8 mouse cellular contexts compared by ENCODE assay signal in the genomic region with DNA sequence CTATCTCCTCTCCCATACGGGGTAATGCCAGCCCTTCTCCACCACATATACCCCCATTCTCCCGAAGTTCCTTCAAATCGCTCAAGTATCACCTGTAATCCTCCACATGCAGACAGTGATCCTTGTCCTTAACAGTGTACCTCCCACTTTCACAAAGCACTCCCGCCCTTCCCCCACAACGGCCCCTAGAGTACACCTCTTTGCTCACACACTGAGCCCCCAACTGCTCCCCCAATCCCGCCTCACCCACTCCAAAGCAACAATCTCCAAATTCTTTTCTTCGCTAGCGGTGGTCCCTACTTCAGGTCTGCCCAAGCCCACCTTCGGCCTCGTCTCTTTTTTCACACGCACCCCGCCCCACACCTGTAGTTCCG. TPM values are rescaled to one million over a fixed set of nuclear protein-coding genes. Genes with fewer than 3 reads are reported as not detected.
DNase-seq lines count a peak whose midpoint lies in the region; ATAC-seq and TF ChIP-seq lines count a peak whose summit lies in the region.

No protein-coding gene starts in this region.

- H3K27ac ChIP-seq in lung, embryonic 16.5 days (ENCODE audit: low read length), result peak overlapping the region; percentile 81; the same call in 1 of the 2 replicates
- peak overlapping the region; percentile 93 for H3K27ac ChIP-seq in forebrain, embryonic 10.5 days
- H3K27ac ChIP-seq in limb, embryonic 10.5 days, result peak overlapping the region; percentile 63
- no peak overlapping the region for H3K27ac ChIP-seq in olfactory bulb, adult 2 months (ENCODE audit: insufficient read depth, low read depth, low read length)

- no peaks in the 10 kb centered on the region for H3K27me3 ChIP-seq in lung, embryonic 16.5 days (ENCODE audit: control insufficient read depth, insufficient read depth, low read depth, low read length)
- no peaks in the 10 kb centered on the region for H3K27me3 ChIP-seq in forebrain, embryonic 10.5 days (ENCODE audit: poor library complexity, severe bottlenecking)
- no peaks in the 10 kb centered on the region for H3K27me3 ChIP-seq in limb, embryonic 10.5 days (ENCODE audit: low read depth, poor library complexity, severe bottlenecking)

- H3K4me2 ChIP-seq in lung, embryonic 16.5 days (ENCODE audit: low read depth, low read length), result peak overlapping the region; percentile 59

- ATAC-seq in lung, embryonic 16.5 days (ENCODE audit: low read depth), result peak; percentile 1; the same call in 1 of the 2 replicates
- ATAC-seq in megakaryocyte progenitor cell, adult 5-6 weeks (replicated peaks; ENCODE audit: poor library complexity), result no peak

- no peaks in the 10 kb centered on the region for H3K36me3 ChIP-seq in lung, embryonic 16.5 days (ENCODE audit: control insufficient read depth, insufficient read depth, low read length)
- no peaks in the 10 kb centered on the region for H3K36me3 ChIP-seq in forebrain, embryonic 10.5 days (replicated peaks)
- H3K36me3 ChIP-seq in limb, embryonic 10.5 days, result no peaks in the 10 kb centered on the region

- H3K9me3 ChIP-seq in lung, embryonic 16.5 days (ENCODE audit: control insufficient read depth, low read length), result no peaks in the 10 kb centered on the region
- H3K9me3 ChIP-seq in forebrain, embryonic 10.5 days, result no peaks in the 10 kb centered on the region
- no peaks in the 10 kb centered on the region for H3K9me3 ChIP-seq in limb, embryonic 10.5 days (replicated peaks)

- intact Hi-C loops in left cerebral cortex, postnatal 36 days (cut with DNase I), result loop anchor here (5.0 kb wide), 1 partner anchor 377 kb away; no protein-coding TSS in a partner anchor

- H3K4me3 ChIP-seq in lung, embryonic 16.5 days (ENCODE audit: low read length), result peak overlapping the region; percentile 70
- peak overlapping the region; percentile 64 for H3K4me3 ChIP-seq in forebrain, embryonic 10.5 days
- peak overlapping the region; percentile 58 for H3K4me3 ChIP-seq in limb, embryonic 10.5 days
- H3K4me3 ChIP-seq in olfactory bulb, adult 2 months (ENCODE audit: insufficient read depth, low read depth, low read length), result peak overlapping the region; percentile 56

- peaks cover 18% of the 10 kb centered on the region for H3K4me1 ChIP-seq in lung, embryonic 16.5 days (replicated peaks; ENCODE audit: control insufficient read depth, insufficient read depth, low read length)
- H3K4me1 ChIP-seq in forebrain, embryonic 10.5 days, result peaks cover 65% of the 10 kb centered on the region
- peaks cover 30% of the 10 kb centered on the region for H3K4me1 ChIP-seq in limb, embryonic 10.5 days
- peaks cover 19% of the 10 kb centered on the region for H3K4me1 ChIP-seq in olfactory bulb, adult 2 months (ENCODE audit: control insufficient read depth, insufficient read depth, low read length)

- peak overlapping the region; percentile 36 for H3K9ac ChIP-seq in lung, embryonic 16.5 days (ENCODE audit: low read length)

- no peak for DNase-seq in lung, postnatal 4 days
- no peak for DNase-seq in forebrain, embryonic 10.5 days (ENCODE audit: extremely low spot score, low spot score)
- no peak for DNase-seq in limb, embryonic 10.5 days (ENCODE audit: low spot score)
- no peak for DNase-seq in left cerebral cortex, postnatal 36 days (ENCODE audit: low spot score in 2 of 2)
- no peak for DNase-seq in MN1 (ENCODE audit: low spot score)

- TF ChIP-seq POLR2A in olfactory bulb, adult 2 months (IDR thresholded peaks at IDR 0.05; ENCODE audit: insufficient read depth, low read depth, low read length), result no peak

- no peak for TF ChIP-seq CTCF in olfactory bulb, adult 2 months (IDR thresholded peaks at IDR 0.05; ENCODE audit: insufficient read depth, low read depth, low read length)

- WGBS in lung, embryonic 16.5 days, result 4% methylated on average over 13 of the region's 13 CpGs
- WGBS in forebrain, embryonic 10.5 days, result 6% methylated on average over 13 of the region's 13 CpGs
- WGBS in limb, embryonic 10.5 days, result 7% methylated on average over 13 of the region's 13 CpGs
- WGBS in olfactory bulb, adult 2 months, result 4% methylated on average over 13 of the region's 13 CpGs

RNA-seq across cellular contexts. Expression of gene Fam214b, which starts 0.7 kb away (rescaled TPM):
- 9.6 and 11.7 TPM in 2 replicates for polyA plus RNA-seq in lung, embryonic 16.5 days (2015; fragmentation: Nextera tagmentation; extraction: Ambion mirVana)
- 19.8 and 20.3 TPM in 2 replicates for polyA plus RNA-seq in forebrain, embryonic 10.5 days (2016; fragmentation: Nextera tagmentation; extraction: Ambion mirVana)
- polyA plus RNA-seq in limb, embryonic 10.5 days (2016; fragmentation: Nextera tagmentation; extraction: Ambion mirVana), result 6.6 and 8.5 TPM in 2 replicates
- not detected in 2 replicates for polyA plus RNA-seq in olfactory bulb, adult 2 months (2012; ENCODE audit: insufficient read depth, insufficient read length, low replicate concordance, missing spikeins)
- 10 to 100 TPM; 34.8 to 43.0 TPM for total RNA-seq in left cerebral cortex, postnatal 36 days (2021)
- total RNA-seq in megakaryocyte progenitor cell, adult 5-6 weeks (2015), result 1.3 and 2.0 TPM in 2 replicates
- 1.5 and 2.0 TPM in 2 replicates for total RNA-seq in megakaryocyte progenitor cell, adult 5-6 weeks (2017)

RNA-seq across cellular contexts. Expression of gene Unc13b, which starts 13.5 kb away (rescaled TPM):
- polyA plus RNA-seq in lung, embryonic 16.5 days (2015; fragmentation: Nextera tagmentation; extraction: Ambion mirVana), result 5.4 and 6.5 TPM in 2 replicates
- polyA plus RNA-seq in forebrain, embryonic 10.5 days (2016; fragmentation: Nextera tagmentation; extraction: Ambion mirVana), result 10.7 and 11.6 TPM in 2 replicates
- polyA plus RNA-seq in limb, embryonic 10.5 days (2016; fragmentation: Nextera tagmentation; extraction: Ambion mirVana), result 0.92 and 2.1 TPM in 2 replicates
- polyA plus RNA-seq in olfactory bulb, adult 2 months (2012; ENCODE audit: insufficient read depth, insufficient read length, low replicate concordance, missing spikeins), result not detected in 2 replicates
- total RNA-seq in left cerebral cortex, postnatal 36 days (2021), result 10 to 100 TPM; 50.5 to 71.9 TPM
- total RNA-seq in megakaryocyte progenitor cell, adult 5-6 weeks (2015), result 0.07 TPM in 1 of 2 replicates, not detected in the other
- total RNA-seq in megakaryocyte progenitor cell, adult 5-6 weeks (2017), result 0.37 and 0.96 TPM in 2 replicates

RNA-seq across cellular contexts. Expression of gene Stoml2, which starts 13.8 kb away (rescaled TPM):
- polyA plus RNA-seq in lung, embryonic 16.5 days (2015; fragmentation: Nextera tagmentation; extraction: Ambion mirVana), result 286 and 289 TPM in 2 replicates
- polyA plus RNA-seq in forebrain, embryonic 10.5 days (2016; fragmentation: Nextera tagmentation; extraction: Ambion mirVana), result 496 and 515 TPM in 2 replicates
- polyA plus RNA-seq in limb, embryonic 10.5 days (2016; fragmentation: Nextera tagmentation; extraction: Ambion mirVana), result 484 and 538 TPM in 2 replicates
- not detected in 2 replicates for polyA plus RNA-seq in olfactory bulb, adult 2 months (2012; ENCODE audit: insufficient read depth, insufficient read length, low replicate concordance, missing spikeins)
- 100 to 1,000 TPM; 107 to 121 TPM for total RNA-seq in left cerebral cortex, postnatal 36 days (2021)
- 127 and 153 TPM in 2 replicates for total RNA-seq in megakaryocyte progenitor cell, adult 5-6 weeks (2015)
- 114 and 168 TPM in 2 replicates for total RNA-seq in megakaryocyte progenitor cell, adult 5-6 weeks (2017)

RNA-seq across cellular contexts. Expression of gene Pigo, which starts 19.7 kb away (rescaled TPM):
- 21.8 and 24.8 TPM in 2 replicates for polyA plus RNA-seq in lung, embryonic 16.5 days (2015; fragmentation: Nextera tagmentation; extraction: Ambion mirVana)
- polyA plus RNA-seq in forebrain, embryonic 10.5 days (2016; fragmentation: Nextera tagmentation; extraction: Ambion mirVana), result 22.2 and 24.4 TPM in 2 replicates
- polyA plus RNA-seq in limb, embryonic 10.5 days (2016; fragmentation: Nextera tagmentation; extraction: Ambion mirVana), result 21.7 and 27.5 TPM in 2 replicates
- polyA plus RNA-seq in olfactory bulb, adult 2 months (2012; ENCODE audit: insufficient read depth, insufficient read length, low replicate concordance, missing spikeins), result not detected in 2 replicates
- 10 to 100 TPM; 30.4 to 37.5 TPM for total RNA-seq in left cerebral cortex, postnatal 36 days (2021)
- total RNA-seq in megakaryocyte progenitor cell, adult 5-6 weeks (2015), result 8.6 and 13.2 TPM in 2 replicates
- total RNA-seq in megakaryocyte progenitor cell, adult 5-6 weeks (2017), result 4.7 and 8.9 TPM in 2 replicates

RNA-seq across cellular contexts. Expression of gene Fancg, which starts 35.0 kb away (rescaled TPM):
- 22.5 and 24.1 TPM in 2 replicates for polyA plus RNA-seq in lung, embryonic 16.5 days (2015; fragmentation: Nextera tagmentation; extraction: Ambion mirVana)
- 23.1 and 27.3 TPM in 2 replicates for polyA plus RNA-seq in forebrain, embryonic 10.5 days (2016; fragmentation: Nextera tagmentation; extraction: Ambion mirVana)
- 25.5 and 26.8 TPM in 2 replicates for polyA plus RNA-seq in limb, embryonic 10.5 days (2016; fragmentation: Nextera tagmentation; extraction: Ambion mirVana)
- not detected in 2 replicates for polyA plus RNA-seq in olfactory bulb, adult 2 months (2012; ENCODE audit: insufficient read depth, insufficient read length, low replicate concordance, missing spikeins)
- total RNA-seq in left cerebral cortex, postnatal 36 days (2021), result 10 to 100 TPM in 1 of 2 experiments, 1 to 10 TPM in 1; 8.5 to 12.5 TPM
- 18.3 and 19.3 TPM in 2 replicates for total RNA-seq in megakaryocyte progenitor cell, adult 5-6 weeks (2015)
- 12.3 and 17.8 TPM in 2 replicates for total RNA-seq in megakaryocyte progenitor cell, adult 5-6 weeks (2017)

Comparison
In these comparisons a context has a peak if more than half of its experiments do, and no peak if none do; other contexts are left out.
1. RNA of gene Stoml2, which starts 13.8 kb away (polyA plus RNA-seq): 496 to 515 TPM in forebrain, embryonic 10.5 days, 484 to 538 TPM in limb, embryonic 10.5 days and 286 to 289 TPM in lung, embryonic 16.5 days; not detected in olfactory bulb, adult 2 months; every median in the first group is over 100 times any median in the second.
2. Peak in every context shown above with its lines, with median percentiles within 50 percentile points of each other: H3K4me3 ChIP-seq.